Mouse (Mus musculus) brain, embryonic 14.5 days (tissue): ENCODE measurements at regions not wholly inside any gene's neighbourhood (a gene's known extent, or its start where the extent isn't known, plus 50 kb on each side); places are given as distances from the start of the nearest gene placed in this dataset.
"Not testable (repeated sequence)": the region's sequence is repeated elsewhere in the genome, so short reads cannot be mapped to it uniquely, and the experiment has no call there.

ENCODE experiments used
- DNase-seq: peaks from one replicate; pipeline ENCODE4 v3.0.0-alpha.2; 2011; ENCODE audit warnings: low read depth
- CTCF ChIP-seq: fragments of 200-500 bp; IDR thresholded peaks from 2 replicates; pipeline ENCODE4 v1.5.1; 2012; ENCODE audit warnings: inconsistent platforms, mild to moderate bottlenecking, moderate library complexity, borderline replicate concordance; ENCODE audit not compliant: insufficient read depth, insufficient read length; ENCODE audit errors: extremely low read depth
- POLR2A ChIP-seq: fragments of 200-500 bp; IDR thresholded peaks from 2 replicates; pipeline ENCODE4 v1.6.1; 2012; ENCODE audit warnings: mild to moderate bottlenecking, inconsistent platforms, borderline replicate concordance; ENCODE audit not compliant: poor library complexity, insufficient read depth, insufficient read length, severe bottlenecking; ENCODE audit errors: extremely low read depth

- no peak for TF ChIP-seq POLR2A
- TF ChIP-seq CTCF: no peak
- DNase-seq: peak; percentile 26
Measured at GRCm38 (mm10) chr2:100252006-100252405, 1372.5 kb upstream of the Rag2 start.

GRCm38 (mm10) chr2:100259136-100259853 lies 1365.2 kb upstream of the Rag2 start:
- DNase-seq: peak; percentile 58
- no peak for TF ChIP-seq CTCF
- TF ChIP-seq POLR2A: no peak

GRCm38 (mm10) chr2:100306516-100306915 lies 1318.0 kb upstream of the Rag2 start:
- DNase-seq: no peak
- no peak for TF ChIP-seq POLR2A
- no peak for TF ChIP-seq CTCF

- no peak for TF ChIP-seq CTCF
- TF ChIP-seq POLR2A: no peak
- DNase-seq: peak; percentile 81
Measured at GRCm38 (mm10) chr2:100312750-100313275, 1311.7 kb upstream of the Rag2 start.

- TF ChIP-seq CTCF (no peak), POLR2A (no peak)
- peak; percentile 29 for DNase-seq
Measured at GRCm38 (mm10) chr2:100320461-100320860, 1304.1 kb upstream of the Rag2 start.

- peak; percentile 50 for DNase-seq
- TF ChIP-seq CTCF: no peak
- no peak for TF ChIP-seq POLR2A
Measured at GRCm38 (mm10) chr2:100340713-100341112, 1283.8 kb upstream of the Rag2 start.

- no peak for DNase-seq
- no peak for TF ChIP-seq POLR2A
- TF ChIP-seq CTCF: no peak
Measured at GRCm38 (mm10) chr2:100344921-100345425, 1279.5 kb upstream of the Rag2 start.

GRCm38 (mm10) chr2:100365616-100366015 lies 1258.9 kb upstream of the Rag2 start:
- DNase-seq: not testable (repeated sequence)

GRCm38 (mm10) chr2:100399776-100400175 lies 1224.7 kb upstream of the Rag2 start:
- DNase-seq: peak; percentile 67
- no peak for TF ChIP-seq CTCF
- no peak for TF ChIP-seq POLR2A

- TF ChIP-seq POLR2A: no peak
- DNase-seq: no peak
Measured at GRCm38 (mm10) chr2:100426661-100427060, 1197.9 kb upstream of the Rag2 start.

- no peak for DNase-seq
- TF ChIP-seq POLR2A: no peak
- TF ChIP-seq CTCF: no peak
Measured at GRCm38 (mm10) chr2:100434991-100435390, 1189.5 kb upstream of the Rag2 start.

GRCm38 (mm10) chr2:100445868-100446267 lies 1178.7 kb upstream of the Rag2 start:
- TF ChIP-seq CTCF (no peak), POLR2A (no peak)
- no peak for DNase-seq

GRCm38 (mm10) chr2:100446332-100446731 lies 1178.2 kb upstream of the Rag2 start:
- TF ChIP-seq CTCF (no peak), POLR2A (no peak)
- DNase-seq: no peak

- not testable (repeated sequence) for DNase-seq
Measured at GRCm38 (mm10) chr2:100459641-100460040, 1164.9 kb upstream of the Rag2 start.

- DNase-seq: not testable (repeated sequence)
Measured at GRCm38 (mm10) chr2:100486229-100486628, 1138.3 kb upstream of the Rag2 start.

- not testable (repeated sequence) for DNase-seq
Measured at GRCm38 (mm10) chr2:100505114-100505513, 1119.4 kb upstream of the Rag2 start.
